Mouse (Mus musculus) kidney, postnatal 36 days (tissue): ENCODE results near the gene Gprc5d.
A peak's percentile ranks its signal among the peaks of the same experiment; 100 is the strongest.

ENCODE experiments used
- DNase-seq, 2 experiments: peaks; one replicate each; pipeline ENCODE4 v3.0.0; 2021 to 2022; ENCODE audit warnings: mixed read lengths in 2 of 2

The Gprc5d gene

GRCm38 (mm10) chr6:135118183-135118582 lies at the start of gene Gprc5d:
Gprc5d (minus strand) TSS chr6:135118283.
- DNase-seq, result no peak

GRCm38 (mm10) chr6:135166712-135167111 lies 48.6 kb upstream of the Gprc5d start:
- no peak for DNase-seq

DNA sequence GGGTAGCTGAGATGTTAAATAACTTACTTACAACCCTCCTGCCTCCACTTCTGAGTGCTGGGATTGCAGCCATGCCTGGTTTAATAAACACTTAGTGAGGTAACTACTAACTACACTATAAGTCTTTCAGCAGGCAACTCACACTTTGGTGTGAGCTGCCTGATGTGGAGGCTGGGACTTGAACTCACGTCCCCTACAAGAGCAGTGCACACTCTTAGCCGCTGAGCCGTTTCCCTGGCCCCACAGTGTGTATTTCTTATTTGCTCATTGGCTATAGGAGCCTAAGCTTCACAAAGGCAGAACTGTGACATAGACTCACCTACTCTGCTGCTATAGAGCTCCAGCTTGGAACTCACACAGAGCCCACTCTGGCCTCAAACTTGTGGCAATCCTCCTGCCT lies 48.2 kb upstream of the Gprc5d start:
- DNase-seq, result peak in 1 of 2 experiments; percentile 14

- DNase-seq, result no peak
Measured at GRCm38 (mm10) chr6:135165706-135166105, 47.6 kb upstream of the Gprc5d start.

- DNase-seq, result peak; percentile 43 to 65
Measured at GRCm38 (mm10) chr6:135165191-135165590, 47.1 kb upstream of the Gprc5d start.

DNA sequence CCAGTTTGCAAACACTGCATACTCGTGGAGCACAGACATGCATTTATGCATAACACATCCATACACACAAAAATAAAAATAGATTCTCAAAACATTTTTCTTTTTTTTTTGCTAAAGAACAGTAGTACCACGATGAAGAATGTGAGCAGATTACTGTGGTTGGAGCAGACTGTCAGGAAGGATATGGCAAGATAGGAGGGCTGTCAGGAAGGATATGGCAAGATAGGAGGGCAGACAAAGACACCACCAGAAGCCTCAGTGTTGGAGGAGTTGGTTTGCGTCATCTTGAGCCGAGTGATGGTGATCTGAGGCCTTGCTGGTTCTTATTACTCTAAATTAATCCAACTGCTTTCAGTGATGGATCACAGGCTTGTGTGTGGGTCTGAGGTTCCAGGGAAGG lies 44.8 kb upstream of the Gprc5d start:
- no peak for DNase-seq

DNA sequence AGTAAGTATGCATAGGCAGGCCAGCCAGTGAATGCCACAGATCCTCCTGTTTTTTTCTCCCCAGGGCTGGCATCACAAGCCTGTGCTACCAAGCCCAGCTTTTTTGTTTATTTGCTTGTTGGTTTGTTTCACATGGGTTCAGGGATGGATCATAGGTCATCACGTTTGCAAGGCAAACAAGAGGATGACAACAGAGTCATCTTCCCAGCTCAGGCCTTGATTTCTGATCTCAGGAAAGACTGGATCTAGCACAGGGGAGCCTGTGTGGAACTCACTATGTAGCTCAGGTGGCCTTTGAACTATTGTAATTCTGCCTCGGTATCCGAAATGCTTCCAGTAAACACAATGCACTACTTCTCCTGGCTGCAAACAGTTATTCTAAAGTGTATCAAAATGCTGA lies 44.2 kb upstream of the Gprc5d start:
- DNase-seq, result no peak

GRCm38 (mm10) chr6:135161356-135161755 lies 43.3 kb upstream of the Gprc5d start:
- no peak for DNase-seq

- DNase-seq, result peak in 1 of 2 experiments; percentile 19
Measured at GRCm38 (mm10) chr6:135158509-135158908, 40.4 kb upstream of the Gprc5d start.

DNA sequence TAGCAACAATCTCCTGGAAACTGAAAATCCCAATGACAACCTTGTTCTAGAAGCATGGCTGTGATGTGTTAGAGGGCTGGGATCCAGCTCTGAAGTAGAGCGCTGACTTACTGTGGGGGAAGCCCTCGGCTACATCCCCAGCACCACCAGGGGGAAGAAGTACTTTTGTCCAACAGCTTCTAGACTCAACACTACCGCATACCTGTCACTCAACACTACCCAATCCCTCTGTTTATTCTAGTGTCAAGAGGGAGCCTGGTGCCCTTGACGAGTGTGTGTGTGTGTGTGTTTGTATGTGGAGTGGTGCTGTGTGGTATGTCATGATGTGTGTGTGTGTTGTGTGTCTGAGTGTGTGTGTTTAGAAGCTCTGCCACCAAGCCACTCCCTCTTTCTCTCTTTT lies 39.4 kb upstream of the Gprc5d start:
- DNase-seq, result no peak

DNA sequence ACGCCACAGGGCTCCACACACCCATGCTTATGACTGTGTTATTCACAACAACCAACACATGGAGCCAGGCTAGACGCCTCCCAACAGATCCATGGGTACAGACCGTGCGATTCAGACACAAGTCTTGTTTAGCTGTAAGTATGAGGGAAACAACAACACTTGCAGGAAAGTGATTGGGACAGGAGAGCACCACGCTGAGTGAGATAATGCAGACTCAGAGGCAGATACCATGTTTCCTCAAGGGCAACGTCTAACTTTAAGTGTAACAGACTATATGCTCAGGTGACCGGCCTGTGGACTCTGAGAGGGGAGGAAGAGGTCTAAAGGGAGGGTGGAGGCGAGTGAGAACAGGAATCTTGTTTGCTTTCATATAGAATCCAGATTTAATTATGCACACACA lies 38.5 kb upstream of the Gprc5d start:
- DNase-seq, result no peak

- DNase-seq, result no peak
Measured at GRCm38 (mm10) chr6:135153719-135154118, 35.6 kb upstream of the Gprc5d start.

DNA sequence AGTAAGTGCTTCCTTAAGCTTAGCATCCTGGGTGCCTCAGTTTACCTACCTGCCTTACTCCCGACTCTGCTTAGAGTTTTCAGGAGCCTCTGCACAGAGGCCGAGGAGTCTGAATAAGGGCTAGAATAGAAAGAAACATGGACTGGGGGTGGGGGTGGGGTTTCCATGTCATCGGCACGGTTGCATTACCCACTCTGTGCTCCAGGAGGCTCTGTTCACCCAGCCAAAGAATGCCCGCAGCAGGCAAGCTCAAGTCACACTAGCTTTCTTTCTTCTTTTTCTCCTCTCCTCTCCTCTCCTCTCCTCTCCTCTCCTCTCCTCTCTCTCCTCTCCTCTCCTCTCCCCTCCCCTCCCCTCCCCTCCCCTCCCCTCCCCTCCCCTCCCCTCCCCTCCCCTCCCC lies 32.2 kb upstream of the Gprc5d start:
- DNase-seq, result peak in 1 of 2 experiments; percentile 55

GRCm38 (mm10) chr6:135149722-135150121 lies 31.6 kb upstream of the Gprc5d start:
- no peak for DNase-seq

DNA sequence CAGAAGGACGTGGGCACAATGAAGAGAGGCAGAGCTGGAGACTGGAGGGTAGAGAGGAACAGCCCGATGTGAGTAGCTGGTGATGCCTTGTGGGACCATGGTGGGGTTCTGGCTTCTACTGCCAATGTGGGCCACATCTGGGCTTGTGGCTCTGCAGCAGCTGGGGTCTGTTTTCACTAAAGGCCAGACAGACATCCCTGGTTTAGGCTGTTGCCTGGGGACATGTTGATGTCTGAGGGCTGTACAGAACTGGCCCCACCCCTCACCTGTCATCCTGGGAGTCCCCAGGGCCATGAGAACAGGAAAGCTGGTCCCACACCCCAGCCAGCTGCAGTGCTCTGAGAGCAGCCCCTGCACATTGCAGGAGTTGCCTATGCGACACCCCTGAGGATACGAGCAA lies 31.1 kb upstream of the Gprc5d start:
- no peak for DNase-seq

GRCm38 (mm10) chr6:135148506-135148905 lies 30.4 kb upstream of the Gprc5d start:
- DNase-seq, result peak; percentile 29 to 66

- no peak for DNase-seq
Measured at GRCm38 (mm10) chr6:135145976-135146375, 27.9 kb upstream of the Gprc5d start.

- DNase-seq, result peak; percentile 32 to 52
Measured at GRCm38 (mm10) chr6:135144516-135144915, 26.4 kb upstream of the Gprc5d start.

GRCm38 (mm10) chr6:135143151-135143550 lies 25.1 kb upstream of the Gprc5d start:
- DNase-seq, result no peak

- DNase-seq, result no peak
Measured at GRCm38 (mm10) chr6:135141451-135142147, 23.5 kb upstream of the Gprc5d start.

DNA sequence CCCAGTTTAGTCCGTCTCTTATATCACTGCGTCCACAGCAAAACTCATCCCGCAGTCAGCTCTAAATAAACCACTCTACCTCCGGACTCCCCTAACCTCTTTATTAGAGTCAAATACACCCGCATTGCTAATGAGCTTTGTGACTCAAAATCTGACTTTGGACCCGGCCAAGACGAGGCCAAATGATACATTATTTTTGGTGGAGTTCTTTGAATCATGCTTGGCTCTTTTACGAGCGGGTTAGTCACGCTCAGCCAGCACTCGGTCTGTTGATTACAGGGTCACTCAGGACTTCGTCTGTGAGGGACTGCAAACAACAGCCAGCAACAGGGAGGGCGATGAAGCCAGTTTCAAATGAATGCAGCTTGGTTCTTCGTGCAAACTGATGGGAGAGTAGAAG lies 20.7 kb upstream of the Gprc5d start:
- DNase-seq, result no peak

DNA sequence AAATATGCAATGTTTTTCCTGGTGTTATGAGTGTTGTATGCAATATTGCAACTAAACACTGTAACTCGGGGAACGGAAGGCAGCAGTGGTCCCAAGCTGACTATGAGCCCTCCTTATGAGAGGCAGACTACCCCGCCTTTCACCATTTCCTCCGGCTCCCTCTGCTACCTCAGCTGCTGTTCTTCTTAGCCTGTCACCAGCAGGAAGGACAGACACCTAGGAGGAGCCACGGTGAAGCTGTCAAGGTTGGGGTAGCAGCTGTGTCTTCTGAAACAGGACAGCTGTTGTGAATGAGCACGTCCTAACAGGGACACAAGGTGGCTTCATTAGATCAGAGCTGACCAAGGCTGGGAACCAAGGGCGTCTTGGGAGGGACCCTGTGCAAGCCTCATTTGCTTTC lies 20.1 kb upstream of the Gprc5d start:
- DNase-seq, result no peak

GRCm38 (mm10) chr6:135137736-135138135 lies 19.7 kb upstream of the Gprc5d start:
- peak; percentile 20 to 43 for DNase-seq

DNA sequence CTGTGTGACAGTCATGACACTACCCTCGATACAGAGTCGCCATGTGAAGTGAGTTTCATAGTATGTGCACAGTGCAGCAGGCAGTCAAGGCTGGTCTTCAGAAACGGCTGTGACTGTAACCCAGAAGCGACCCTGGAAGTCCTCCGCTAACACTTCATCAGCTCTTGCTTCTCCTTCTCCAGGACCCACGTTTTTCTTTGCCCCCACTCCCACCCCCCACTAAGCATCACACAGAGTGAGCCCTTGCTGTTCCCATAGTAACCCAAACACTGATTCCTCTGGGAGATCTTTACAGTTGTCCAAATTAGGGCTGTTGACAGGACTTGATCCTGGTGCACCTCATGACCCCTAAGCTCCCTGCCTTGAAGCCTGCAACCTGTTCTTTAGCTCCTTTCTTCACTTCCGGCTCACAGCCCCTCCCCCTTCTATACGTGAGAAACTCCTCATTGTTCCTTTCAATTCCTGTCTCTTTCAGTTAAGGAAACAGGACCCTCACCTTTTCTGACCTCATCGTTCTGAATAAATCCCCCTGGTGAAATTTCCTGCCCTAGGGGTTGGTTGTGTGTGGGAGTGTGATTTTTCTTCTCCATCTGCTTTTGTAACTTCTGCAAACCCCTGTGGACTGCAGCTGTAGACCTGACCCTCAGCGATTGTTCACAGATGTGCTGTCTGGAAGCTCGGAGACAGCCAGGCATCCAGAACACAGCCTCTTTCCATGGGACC lies 18.5 kb upstream of the Gprc5d start:
- no peak for DNase-seq
